Mouse (Mus musculus) bone marrow, adult 2 months (tissue): ENCODE results near the gene Nfatc2ip.

Experiments used
- CTCF ChIP-seq: fragments of 200-500 bp; IDR thresholded peaks from 2 replicates; pipeline ENCODE4 v1.5.1; 2011; ENCODE audit warnings: low read length, control low read depth; ENCODE audit not compliant: control insufficient read depth, insufficient read depth
- POLR2A ChIP-seq: fragments of 200-500 bp; IDR thresholded peaks from 2 replicates; pipeline ENCODE4 v1.6.1; 2011; ENCODE audit warnings: low read depth, mild to moderate bottlenecking, control low read depth, low read length, borderline replicate concordance; ENCODE audit not compliant: control insufficient read depth

- TF ChIP-seq CTCF (no peak), POLR2A (no peak)
Observed at GRCm38 (mm10) chr7:126367636-126368035, 28.9 kb downstream of the Nfatc2ip start.
